8 mouse cellular contexts compared by ENCODE assay signal in the genomic region with DNA sequence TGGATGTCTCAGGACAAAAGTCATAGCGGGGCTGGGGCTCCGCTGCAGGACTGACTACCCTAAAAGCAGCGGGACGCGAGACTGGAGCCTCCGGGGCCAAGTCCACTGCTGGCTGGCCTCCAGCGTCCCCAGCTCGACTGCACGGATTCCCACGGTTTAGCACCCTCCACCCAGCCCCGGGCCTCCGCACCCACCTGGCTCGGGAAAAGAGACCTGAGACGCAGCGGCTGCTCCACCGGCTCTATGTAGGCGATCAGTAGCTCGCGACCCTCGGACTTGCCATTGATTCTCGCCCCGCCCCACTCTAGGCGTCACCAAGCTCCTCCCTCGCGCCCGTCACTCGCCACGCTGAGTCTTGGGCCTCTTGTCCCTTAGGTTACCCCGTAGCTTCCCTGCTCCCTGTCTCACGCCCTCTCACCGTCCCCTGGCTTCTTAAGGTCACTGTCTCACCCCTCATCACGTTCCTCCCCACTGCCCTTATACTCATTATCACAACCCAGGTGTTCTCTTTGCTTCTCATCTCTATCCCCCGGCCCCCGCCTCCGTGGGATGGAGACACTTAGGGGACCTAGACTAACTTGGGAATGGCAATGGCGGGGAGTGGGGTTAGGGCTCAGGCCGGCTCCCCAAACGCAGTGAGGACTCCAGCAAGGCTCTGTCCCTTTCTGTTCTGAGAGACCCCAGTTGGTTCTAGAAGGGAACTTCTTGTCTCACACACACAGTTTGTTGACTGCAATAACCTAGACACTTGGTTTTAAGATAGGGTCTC. TPM values are rescaled to one million over a fixed set of nuclear protein-coding genes. Genes with fewer than 3 reads are reported as not detected.
DNase-seq lines count a peak whose midpoint lies in the region; ATAC-seq and TF ChIP-seq lines count a peak whose summit lies in the region.

No protein-coding gene starts in this region.

- TF ChIP-seq POLR2A in bone marrow, adult 2 months (IDR thresholded peaks at IDR 0.05; ENCODE audit: borderline replicate concordance, control insufficient read depth, low read depth, low read length) = peak; percentile 41; the same call in 1 of the 2 replicates
- TF ChIP-seq POLR2A in limb, embryonic 14.5 days (IDR thresholded peaks at IDR 0.05; ENCODE audit: borderline replicate concordance, extremely low read depth, insufficient read depth, insufficient read length) = no peak
- TF ChIP-seq POLR2A in spleen, adult 2 months (IDR thresholded peaks at IDR 0.05; ENCODE audit: low read depth, low read length) = peak; percentile 12; the same call in 1 of the 2 replicates

- H3K36me3 ChIP-seq in embryonic facial prominence, embryonic 14.5 days (ENCODE audit: control insufficient read depth, insufficient read depth, low read length) = peaks cover 16% of the 10 kb centered on the region
- peaks cover 26% of the 10 kb centered on the region for H3K36me3 ChIP-seq in limb, embryonic 14.5 days (ENCODE audit: control insufficient read depth, insufficient read depth, low read length)
- H3K36me3 ChIP-seq in midbrain, embryonic 16.5 days (ENCODE audit: control insufficient read depth, insufficient read depth, low read length) = peaks cover 15% of the 10 kb centered on the region; the same call in 1 of the 2 replicates
- H3K36me3 ChIP-seq in spleen, adult 2 months (ENCODE audit: control insufficient read depth, insufficient read depth, low read length) = no peaks in the 10 kb centered on the region

- WGBS in bone marrow, adult 2 months = under 1% methylated on average over 38 of the region's 38 CpGs
- 5% methylated on average over 16 of the region's 38 CpGs for WGBS in embryonic facial prominence, embryonic 14.5 days
- 5% methylated on average over 33 of the region's 38 CpGs for WGBS in limb, embryonic 14.5 days
- WGBS in midbrain, embryonic 16.5 days = 1% methylated on average over 38 of the region's 38 CpGs
- WGBS in spleen, adult 2 months = 2% methylated on average over 38 of the region's 38 CpGs

- H3K4me2 ChIP-seq in embryonic facial prominence, embryonic 14.5 days (ENCODE audit: low read depth, low read length) = peak overlapping the region; percentile 76
- peak overlapping the region; percentile 56 for H3K4me2 ChIP-seq in limb, embryonic 14.5 days (replicated peaks; ENCODE audit: low read depth, low read length, severe bottlenecking)
- H3K4me2 ChIP-seq in midbrain, embryonic 16.5 days (ENCODE audit: low read length) = peak overlapping the region; percentile 78

- no peaks in the 10 kb centered on the region for H3K27me3 ChIP-seq in embryonic facial prominence, embryonic 14.5 days (replicated peaks; ENCODE audit: control insufficient read depth, insufficient read depth, low read length)
- no peaks in the 10 kb centered on the region for H3K27me3 ChIP-seq in limb, embryonic 14.5 days (ENCODE audit: control insufficient read depth, insufficient read depth, low read length)
- no peaks in the 10 kb centered on the region for H3K27me3 ChIP-seq in midbrain, embryonic 16.5 days (ENCODE audit: control insufficient read depth, insufficient read depth, low read depth, low read length)
- no peaks in the 10 kb centered on the region for H3K27me3 ChIP-seq in spleen, adult 2 months (ENCODE audit: control insufficient read depth, insufficient read depth, low read length)

- no peak for TF ChIP-seq CTCF in bone marrow, adult 2 months (IDR thresholded peaks at IDR 0.05; ENCODE audit: control insufficient read depth, insufficient read depth, low read length)
- TF ChIP-seq CTCF in spleen, adult 2 months (IDR thresholded peaks at IDR 0.05; ENCODE audit: extremely low read depth, insufficient read depth, insufficient read length, insufficient replicate concordance) = no peak

- H3K27ac ChIP-seq in bone marrow, adult 2 months (ENCODE audit: control insufficient read depth, insufficient read depth, low read depth, low read length, poor library complexity) = 0 out of 2 replicates have a peak overlapping the region, but pooled peaks have one; percentile 3
- peak overlapping the region; percentile 41 for H3K27ac ChIP-seq in embryonic facial prominence, embryonic 14.5 days (replicated peaks; ENCODE audit: low read depth, low read length)
- H3K27ac ChIP-seq in limb, embryonic 14.5 days (replicated peaks; ENCODE audit: low read depth, low read length) = peak overlapping the region; percentile 82
- peak overlapping the region; percentile 65 for H3K27ac ChIP-seq in midbrain, embryonic 16.5 days (ENCODE audit: low read length)
- H3K27ac ChIP-seq in spleen, adult 2 months (ENCODE audit: insufficient read depth, low read length) = peak overlapping the region; percentile 39

- no peaks in the 10 kb centered on the region for H3K9me3 ChIP-seq in embryonic facial prominence, embryonic 14.5 days (ENCODE audit: control insufficient read depth, low read length)
- no peaks in the 10 kb centered on the region for H3K9me3 ChIP-seq in limb, embryonic 14.5 days (ENCODE audit: control insufficient read depth, low read length)
- H3K9me3 ChIP-seq in midbrain, embryonic 16.5 days (replicated peaks; ENCODE audit: control insufficient read depth, low read length, poor library complexity, severe bottlenecking) = no peaks in the 10 kb centered on the region

- H3K4me1 ChIP-seq in bone marrow, adult 2 months (ENCODE audit: control insufficient read depth, insufficient read depth, low read length) = no peaks in the 10 kb centered on the region
- 0 out of 2 replicates have a peak, but pooled peaks cover 3% of the 10 kb centered on the region for H3K4me1 ChIP-seq in embryonic facial prominence, embryonic 14.5 days (ENCODE audit: control insufficient read depth, insufficient read depth, low read length)
- H3K4me1 ChIP-seq in limb, embryonic 14.5 days (ENCODE audit: control insufficient read depth, insufficient read depth, low read length) = peaks cover 13% of the 10 kb centered on the region
- peaks cover 8% of the 10 kb centered on the region; the same call in 1 of the 2 replicates for H3K4me1 ChIP-seq in midbrain, embryonic 16.5 days (ENCODE audit: control insufficient read depth, insufficient read depth, low read length)
- no peaks in the 10 kb centered on the region for H3K4me1 ChIP-seq in spleen, adult 2 months (ENCODE audit: control insufficient read depth, insufficient read depth, insufficient read length)

- ATAC-seq in embryonic facial prominence, embryonic 14.5 days (ENCODE audit: low read depth) = peak; percentile 97
- peak; percentile 95 for ATAC-seq in limb, embryonic 14.5 days (ENCODE audit: low FRiP score, low read depth)
- ATAC-seq in midbrain, embryonic 16.5 days = peak; percentile 96

- peak overlapping the region; percentile 74 for H3K4me3 ChIP-seq in bone marrow, adult 2 months (replicated peaks; ENCODE audit: control insufficient read depth, low read depth, low read length)
- H3K4me3 ChIP-seq in embryonic facial prominence, embryonic 14.5 days (ENCODE audit: low read depth, low read length) = peak overlapping the region; percentile 78
- peak overlapping the region; percentile 79 for H3K4me3 ChIP-seq in limb, embryonic 14.5 days (replicated peaks; ENCODE audit: low read length)
- peak overlapping the region; percentile 77 for H3K4me3 ChIP-seq in midbrain, embryonic 16.5 days (ENCODE audit: low read depth, low read length)
- peak overlapping the region; percentile 79 for H3K4me3 ChIP-seq in spleen, adult 2 months (ENCODE audit: extremely low read depth, insufficient read depth, insufficient read length)

- peak; percentile 99 for DNase-seq in A20 (ENCODE audit: low read depth, low spot score)
- peak; percentile 95 for DNase-seq in embryonic facial prominence, embryonic 14.5 days (ENCODE audit: low spot score)
- peak; percentile 94 for DNase-seq in heart, adult 8-10 months (ENCODE audit: low spot score)
- DNase-seq in kidney, adult 9 months = peak; percentile 96
- peak; percentile 89 for DNase-seq in limb, embryonic 14.5 days (ENCODE audit: low spot score)
- DNase-seq in spleen, adult 2 months (ENCODE audit: low read depth in 1 of 2, low spot score in 2 of 2) = peak in 1 of 2 experiments; percentile 82

- H3K9ac ChIP-seq in embryonic facial prominence, embryonic 14.5 days (ENCODE audit: low read depth, low read length) = peak overlapping the region; percentile 79
- peak overlapping the region; percentile 73 for H3K9ac ChIP-seq in limb, embryonic 14.5 days (ENCODE audit: low read depth, low read length, severe bottlenecking)
- peak overlapping the region; percentile 83 for H3K9ac ChIP-seq in midbrain, embryonic 16.5 days (ENCODE audit: low read depth, low read length)

RNA-seq across cellular contexts. Expression of gene Hdhd3, which starts 1.1 kb away (rescaled TPM):
- not detected in 2 replicates for polyA plus RNA-seq in bone marrow, adult 2 months (2011; ENCODE audit: insufficient read depth, insufficient read length, low replicate concordance, missing spikeins)
- polyA plus RNA-seq in embryonic facial prominence, embryonic 14.5 days (2014; fragmentation: Nextera tagmentation; extraction: Ambion mirVana) = 12.6 and 13.9 TPM in 2 replicates
- 1 to 10 TPM; 4.7 to 6.9 (median 5.3) TPM for total RNA-seq in heart, adult 8-10 months (2022)
- 7.6 and 9.0 TPM in 2 replicates for polyA plus RNA-seq in limb, embryonic 14.5 days (2012; rRNA removed)
- polyA plus RNA-seq in limb, embryonic 14.5 days (2014; fragmentation: Nextera tagmentation; extraction: Ambion mirVana) = 12.6 and 15.0 TPM in 2 replicates
- 12.7 and 13.8 TPM in 2 replicates for polyA plus RNA-seq in midbrain, embryonic 16.5 days (2015; fragmentation: Nextera tagmentation; extraction: Ambion mirVana)
- 1.9 and 2.3 TPM in 2 replicates for polyA plus RNA-seq in spleen, adult 2 months (2012; rRNA removed)

RNA-seq across cellular contexts. Expression of gene Alad, which starts 17.6 kb away (rescaled TPM):
- 321 and 356 TPM in 2 replicates for polyA plus RNA-seq in bone marrow, adult 2 months (2011; ENCODE audit: insufficient read depth, insufficient read length, low replicate concordance, missing spikeins)
- 65.5 and 75.8 TPM in 2 replicates for polyA plus RNA-seq in embryonic facial prominence, embryonic 14.5 days (2014; fragmentation: Nextera tagmentation; extraction: Ambion mirVana)
- 10 to 100 TPM; 71.0 to 88.7 (median 82.7) TPM for total RNA-seq in heart, adult 8-10 months (2022)
- polyA plus RNA-seq in limb, embryonic 14.5 days (2012; rRNA removed) = 57.3 and 66.7 TPM in 2 replicates
- polyA plus RNA-seq in limb, embryonic 14.5 days (2014; fragmentation: Nextera tagmentation; extraction: Ambion mirVana) = 90.2 and 97.8 TPM in 2 replicates
- 70.6 and 76.7 TPM in 2 replicates for polyA plus RNA-seq in midbrain, embryonic 16.5 days (2015; fragmentation: Nextera tagmentation; extraction: Ambion mirVana)
- polyA plus RNA-seq in spleen, adult 2 months (2012; rRNA removed) = 128 and 180 TPM in 2 replicates

RNA-seq across cellular contexts. Expression of gene Bspry, which starts 22.3 kb away (rescaled TPM):
- 1.4 TPM in 1 of 2 replicates, not detected in the other for polyA plus RNA-seq in bone marrow, adult 2 months (2011; ENCODE audit: insufficient read depth, insufficient read length, low replicate concordance, missing spikeins)
- polyA plus RNA-seq in embryonic facial prominence, embryonic 14.5 days (2014; fragmentation: Nextera tagmentation; extraction: Ambion mirVana) = 8.1 and 8.7 TPM in 2 replicates
- under 1 TPM in 2 of 4 experiments, not detected in 2; 0.16 to 0.23 TPM for total RNA-seq in heart, adult 8-10 months (2022)
- 7.2 and 7.4 TPM in 2 replicates for polyA plus RNA-seq in limb, embryonic 14.5 days (2012; rRNA removed)
- 11.7 and 13.3 TPM in 2 replicates for polyA plus RNA-seq in limb, embryonic 14.5 days (2014; fragmentation: Nextera tagmentation; extraction: Ambion mirVana)
- 0.85 and 1.1 TPM in 2 replicates for polyA plus RNA-seq in midbrain, embryonic 16.5 days (2015; fragmentation: Nextera tagmentation; extraction: Ambion mirVana)
- polyA plus RNA-seq in spleen, adult 2 months (2012; rRNA removed) = 2.1 and 3.2 TPM in 2 replicates

RNA-seq across cellular contexts. Expression of gene Pole3, which starts 22.7 kb away (rescaled TPM):
- polyA plus RNA-seq in bone marrow, adult 2 months (2011; ENCODE audit: insufficient read depth, insufficient read length, low replicate concordance, missing spikeins) = 56.5 and 57.6 TPM in 2 replicates
- polyA plus RNA-seq in embryonic facial prominence, embryonic 14.5 days (2014; fragmentation: Nextera tagmentation; extraction: Ambion mirVana) = 66.3 and 72.7 TPM in 2 replicates
- 10 to 100 TPM; 16.9 to 21.1 (median 17.9) TPM for total RNA-seq in heart, adult 8-10 months (2022)
- 39.8 and 51.4 TPM in 2 replicates for polyA plus RNA-seq in limb, embryonic 14.5 days (2012; rRNA removed)
- 77.9 and 80.2 TPM in 2 replicates for polyA plus RNA-seq in limb, embryonic 14.5 days (2014; fragmentation: Nextera tagmentation; extraction: Ambion mirVana)
- 57.9 and 64.7 TPM in 2 replicates for polyA plus RNA-seq in midbrain, embryonic 16.5 days (2015; fragmentation: Nextera tagmentation; extraction: Ambion mirVana)
- polyA plus RNA-seq in spleen, adult 2 months (2012; rRNA removed) = 6.1 and 8.4 TPM in 2 replicates

RNA-seq across cellular contexts. Expression of gene 4933430I17Rik, which starts 23.0 kb away (rescaled TPM):
- not detected in 2 replicates for polyA plus RNA-seq in bone marrow, adult 2 months (2011; ENCODE audit: insufficient read depth, insufficient read length, low replicate concordance, missing spikeins)
- 0.37 and 0.43 TPM in 2 replicates for polyA plus RNA-seq in embryonic facial prominence, embryonic 14.5 days (2014; fragmentation: Nextera tagmentation; extraction: Ambion mirVana)
- under 1 TPM in 1 of 4 experiments, not detected in 3; 0.16 TPM for total RNA-seq in heart, adult 8-10 months (2022)
- polyA plus RNA-seq in limb, embryonic 14.5 days (2012; rRNA removed) = 0.35 and 0.51 TPM in 2 replicates
- polyA plus RNA-seq in limb, embryonic 14.5 days (2014; fragmentation: Nextera tagmentation; extraction: Ambion mirVana) = 0.14 and 0.54 TPM in 2 replicates
- polyA plus RNA-seq in midbrain, embryonic 16.5 days (2015; fragmentation: Nextera tagmentation; extraction: Ambion mirVana) = 0.49 and 0.91 TPM in 2 replicates
- polyA plus RNA-seq in spleen, adult 2 months (2012; rRNA removed) = 0.11 TPM in 1 of 2 replicates, not detected in the other

Comparison
In these comparisons a context has a peak if more than half of its experiments do, and no peak if none do; other contexts are left out.
1. H3K27ac ChIP-seq: peak in every context shown above with its lines; median percentile 82 in limb, embryonic 14.5 days; 65 in midbrain, embryonic 16.5 days; 41 in embryonic facial prominence, embryonic 14.5 days; 39 in spleen, adult 2 months; 3 in bone marrow, adult 2 months.